Mouse (Mus musculus) testis, adult 2 months (tissue): Measurements from ENCODE around the gene Mtf1.

ENCODE experiments used
- CTCF ChIP-seq: fragments of 200-500 bp; IDR thresholded peaks from 2 replicates; pipeline ENCODE4 v1.5.1; 2012; ENCODE audit warnings: low read depth, mild to moderate bottlenecking, inconsistent platforms, low read length, moderate library complexity; ENCODE audit not compliant: control insufficient read depth, insufficient read depth, insufficient replicate concordance
- POLR2A ChIP-seq: fragments of 200-500 bp; IDR thresholded peaks from 2 replicates; pipeline ENCODE4 v1.6.1; 2012; ENCODE audit warnings: low read depth, mild to moderate bottlenecking, inconsistent platforms, low read length, moderate library complexity; ENCODE audit not compliant: control insufficient read depth

DNA sequence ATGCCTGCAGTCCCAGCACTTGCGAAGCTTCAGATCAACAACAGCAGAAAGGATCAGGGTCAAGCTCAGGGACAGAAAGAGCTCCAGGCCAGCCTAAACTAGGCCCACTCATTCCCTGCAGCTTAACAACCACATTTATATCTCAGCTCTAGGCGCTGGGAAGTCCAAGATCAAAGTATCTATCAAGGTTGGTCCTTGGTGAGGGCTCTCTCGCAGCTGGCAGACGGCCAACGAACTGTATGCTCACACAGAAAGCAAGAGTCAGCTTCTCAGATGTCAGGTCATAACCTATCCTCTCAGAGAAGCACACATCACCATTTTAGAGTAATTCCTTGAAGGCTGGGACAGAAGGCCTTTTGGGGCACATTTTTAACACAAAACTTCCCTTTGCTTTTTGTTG lies 56.5 kb downstream of the Mtf1 start:
- TF ChIP-seq CTCF: no peak
- TF ChIP-seq POLR2A: no peak
